Mouse (Mus musculus) midbrain, embryonic 13.5 days (tissue): ENCODE data around the gene Spty2d1. TPM values are rescaled to one million over a fixed set of nuclear protein-coding genes. Genes with fewer than 3 reads are reported as not detected.

ENCODE experiments used
- polyA plus RNA-seq: library from polyadenylated mRNA; unstranded; fragments of >200 nt; fragmentation: Nextera tagmentation; extraction: Ambion mirVana; gene quantifications from 2 replicates; pipeline ENCODE4 v1.2.1, GENCODE M21; 2015

Spty2d1 gene
- polyA plus RNA-seq, 1 experiment from 2014 or later: 9.6 TPM

Other genes with a start within 250 kb of the Spty2d1 start
- 15.8 and 15.9 TPM in 2 replicates for gene Hps5, start 212.3 kb downstream of the Spty2d1 start, polyA plus RNA-seq
- 44.6 and 48.4 TPM in 2 replicates for gene Gtf2h1, start 212.3 kb downstream of the Spty2d1 start, polyA plus RNA-seq
- gene Ldha, start 166.9 kb downstream of the Spty2d1 start, polyA plus RNA-seq: 501 and 553 TPM in 2 replicates
- gene Ldhc, start 147.2 kb downstream of the Spty2d1 start, polyA plus RNA-seq: 0.22 TPM in 1 of 2 replicates, not detected in the other
- 419 and 434 TPM in 2 replicates for gene Tsg101, start 88.4 kb downstream of the Spty2d1 start, polyA plus RNA-seq
- gene Uevld, start 49.9 kb downstream of the Spty2d1 start, polyA plus RNA-seq: 7.4 and 7.5 TPM in 2 replicates
- not detected in 2 replicates for gene Gm9999, start 24.8 kb downstream of the Spty2d1 start, polyA plus RNA-seq
- 21.5 and 22.6 TPM in 2 replicates for gene Tmem86a, start 42.2 kb upstream of the Spty2d1 start, polyA plus RNA-seq
- gene Ptpn5, start 125.3 kb upstream of the Spty2d1 start, polyA plus RNA-seq: 98.6 and 102 TPM in 2 replicates
- gene Mrgpra6, start 196.5 kb upstream of the Spty2d1 start, polyA plus RNA-seq: not detected in 2 replicates
- not detected in 2 replicates for gene Mrgpra9, start 244.4 kb upstream of the Spty2d1 start, polyA plus RNA-seq